Mouse (Mus musculus) ES-Bruce4 (cell line): ENCODE data around the gene Snx29. TPM values are rescaled to one million over a fixed set of nuclear protein-coding genes. Genes with fewer than 3 reads are reported as not detected.

Experiments
- H3K27ac ChIP-seq: 2 replicates; pipeline ENCODE4 v1.5.1; 2012; ENCODE audit warnings: low read length, inconsistent platforms; ENCODE audit not compliant: insufficient read depth
- H3K27me3 ChIP-seq: 2 replicates; pipeline ENCODE4 v1.6.1; 2012; ENCODE audit warnings: mild to moderate bottlenecking, low read length, inconsistent platforms; ENCODE audit not compliant: control insufficient read depth, poor library complexity, insufficient read depth, severe bottlenecking
- H3K36me3 ChIP-seq: 2 replicates; pipeline ENCODE4 v1.6.1; 2012; ENCODE audit warnings: inconsistent platforms, mild to moderate bottlenecking, low read length, moderate library complexity; ENCODE audit not compliant: control insufficient read depth, poor library complexity, insufficient read depth, severe bottlenecking
- H3K4me1 ChIP-seq: one replicate; pipeline ENCODE4 v1.8.1; 2011; ENCODE audit warnings: low read length; ENCODE audit not compliant: control insufficient read depth, insufficient read depth
- H3K4me3 ChIP-seq: 2 replicates; pipeline ENCODE4 v1.5.1; 2011; ENCODE audit warnings: low read depth, mild to moderate bottlenecking, low read length
- H3K9ac ChIP-seq: 2 replicates; pipeline ENCODE4 v1.6.1; 2012; ENCODE audit warnings: low read depth, mild to moderate bottlenecking, inconsistent platforms; ENCODE audit not compliant: poor library complexity, severe bottlenecking
- H3K9me3 ChIP-seq: replicated peaks from 2 replicates; pipeline ENCODE4 v1.6.1; 2012; ENCODE audit warnings: mild to moderate bottlenecking, low read length, inconsistent platforms; ENCODE audit not compliant: control insufficient read depth, poor library complexity, insufficient read depth, severe bottlenecking
- CTCF ChIP-seq: IDR thresholded peaks from one replicate; pipeline ENCODE4 v1.8.1; 2011; ENCODE audit warnings: low read depth, low read length
- EP300 ChIP-seq: IDR thresholded peaks from 2 replicates; pipeline ENCODE4 v1.6.1; 2011; ENCODE audit warnings: low read depth, low read length; ENCODE audit not compliant: insufficient read depth
- POLR2A ChIP-seq: IDR thresholded peaks from one replicate; pipeline ENCODE4 v1.8.1; 2011; ENCODE audit warnings: low read length; ENCODE audit not compliant: insufficient read depth
- polyA plus RNA-seq: library from polyadenylated mRNA; stranded (reverse); fragments of >200 nt; gene quantifications from 2 replicates; pipeline ENCODE4 v1.2.4, GENCODE M21; 2011; ENCODE audit warnings: low read depth; ENCODE audit not compliant: missing spikeins, insufficient read depth, insufficient read length

Snx29 gene
- polyA plus RNA-seq, 1 experiment: 9.2 TPM

- Histone ChIP-seq H3K27me3 (no peaks in the 10 kb centered on the region), H3K36me3 (no peaks in the 10 kb centered on the region), H3K4me3 (no peak overlapping the region), H3K27ac (no peak overlapping the region), H3K9me3 (no peaks in the 10 kb centered on the region), H3K4me1 (no peaks in the 10 kb centered on the region), H3K9ac (no peak overlapping the region)
- no peak for TF ChIP-seq EP300
- TF ChIP-seq CTCF: no peak
- no peak for TF ChIP-seq POLR2A
Measured at GRCm38 (mm10) chr16:11500061-11500460, 177.4 kb downstream of the Snx29 start.

- Histone ChIP-seq H3K9ac (no peak overlapping the region), H3K9me3 (no peaks in the 10 kb centered on the region), H3K4me3 (no peak overlapping the region), H3K27ac (no peak overlapping the region), H3K36me3 (no peaks in the 10 kb centered on the region), H3K4me1 (no peaks in the 10 kb centered on the region), H3K27me3 (no peaks in the 10 kb centered on the region)
- TF ChIP-seq POLR2A: no peak
- TF ChIP-seq EP300: no peak
- no peak for TF ChIP-seq CTCF
Measured at GRCm38 (mm10) chr16:11501138-11501537, 178.4 kb downstream of the Snx29 start.

- Histone ChIP-seq H3K9me3 (no peaks in the 10 kb centered on the region), H3K36me3 (no peaks in the 10 kb centered on the region), H3K4me1 (no peaks in the 10 kb centered on the region), H3K27me3 (no peaks in the 10 kb centered on the region), H3K27ac (no peak overlapping the region), H3K4me3 (no peak overlapping the region), H3K9ac (no peak overlapping the region)
- TF ChIP-seq CTCF (no peak), POLR2A (no peak), EP300 (no peak)
Measured at GRCm38 (mm10) chr16:11501611-11502010, 178.9 kb downstream of the Snx29 start.

- no peaks in the 10 kb centered on the region for H3K9me3 ChIP-seq
- no peaks in the 10 kb centered on the region for H3K4me1 ChIP-seq
- no peak overlapping the region for H3K9ac ChIP-seq
- H3K36me3 ChIP-seq: no peaks in the 10 kb centered on the region
- TF ChIP-seq EP300 (no peak), POLR2A (no peak)
- no peaks in the 10 kb centered on the region for H3K27me3 ChIP-seq
- H3K4me3 ChIP-seq: no peak overlapping the region
- no peak overlapping the region for H3K27ac ChIP-seq
Measured at GRCm38 (mm10) chr16:11504666-11505491, 182.2 kb downstream of the Snx29 start.

- H3K27ac ChIP-seq: no peak overlapping the region
Measured at GRCm38 (mm10) chr16:11505492-11506176, 182.9 kb downstream of the Snx29 start.

GRCm38 (mm10) chr16:11507188-11507731 lies 184.6 kb downstream of the Snx29 start:
- Histone ChIP-seq H3K27me3 (no peaks in the 10 kb centered on the region), H3K9me3 (no peaks in the 10 kb centered on the region), H3K36me3 (no peaks in the 10 kb centered on the region), H3K9ac (no peak overlapping the region), H3K4me3 (no peak overlapping the region), H3K27ac (no peak overlapping the region), H3K4me1 (no peaks in the 10 kb centered on the region)
- TF ChIP-seq EP300 (no peak), POLR2A (no peak), CTCF (no peak)

More at GRCm38 (mm10) chr16:11505492-11506176, 182.9 kb downstream of the Snx29 start:
- H3K9me3 ChIP-seq: no peaks in the 10 kb centered on the region
- H3K4me3 ChIP-seq: no peak overlapping the region
- H3K27me3 ChIP-seq: no peaks in the 10 kb centered on the region
- H3K4me1 ChIP-seq: no peaks in the 10 kb centered on the region
- H3K36me3 ChIP-seq: no peaks in the 10 kb centered on the region
- no peak for TF ChIP-seq CTCF
- no peak overlapping the region for H3K9ac ChIP-seq
